Mouse (Mus musculus): ENCODE data around the gene Lrp10. TPM values are rescaled to one million over a fixed set of nuclear protein-coding genes. Genes with fewer than 3 reads are reported as not detected.

Lrp10 gene
- polyA plus RNA-seq, 1 experiment from 2014 or later, result 42.2 TPM

DNA sequence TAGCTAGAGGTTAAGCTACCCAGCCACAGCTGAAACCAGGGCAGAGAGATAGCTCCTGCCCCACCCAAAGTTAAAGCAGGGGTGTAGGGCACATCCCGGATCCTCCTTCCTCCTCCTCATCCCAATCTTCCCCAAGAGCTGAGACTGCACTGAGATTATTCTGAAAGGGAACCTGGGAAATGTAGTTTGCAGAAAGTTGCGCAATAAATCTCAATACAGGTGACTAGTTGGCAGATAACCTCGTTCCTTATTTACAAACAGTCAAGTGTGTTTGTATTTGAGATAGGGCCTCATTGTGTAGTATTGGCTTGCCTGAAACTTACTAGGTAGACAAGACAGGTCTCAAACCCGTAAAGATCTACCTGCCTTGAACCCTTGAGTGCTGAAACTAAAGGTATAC is 1.8 kb upstream of the Lrp10 start:
- Histone ChIP-seq H3K9ac (no peak overlapping the region), H3K27me3 (replicated peaks) (no peaks in the 10 kb centered on the region), H3K4me3 (no peak overlapping the region), H3K4me1 (peaks cover 18% of the 10 kb centered on the region), H3K9me3 (no peaks in the 10 kb centered on the region), H3K4me2 (no peak overlapping the region), H3K36me3 (peaks cover 17% of the 10 kb centered on the region), H3K27ac (replicated peaks) (no peak overlapping the region)
- 71% methylated on average over 4 of the region's 4 CpGs for WGBS
- no peak for ATAC-seq (ENCODE audit: extremely low read depth, insufficient number of reproducible peaks, low FRiP score, low TSS enrichment)

DNA sequence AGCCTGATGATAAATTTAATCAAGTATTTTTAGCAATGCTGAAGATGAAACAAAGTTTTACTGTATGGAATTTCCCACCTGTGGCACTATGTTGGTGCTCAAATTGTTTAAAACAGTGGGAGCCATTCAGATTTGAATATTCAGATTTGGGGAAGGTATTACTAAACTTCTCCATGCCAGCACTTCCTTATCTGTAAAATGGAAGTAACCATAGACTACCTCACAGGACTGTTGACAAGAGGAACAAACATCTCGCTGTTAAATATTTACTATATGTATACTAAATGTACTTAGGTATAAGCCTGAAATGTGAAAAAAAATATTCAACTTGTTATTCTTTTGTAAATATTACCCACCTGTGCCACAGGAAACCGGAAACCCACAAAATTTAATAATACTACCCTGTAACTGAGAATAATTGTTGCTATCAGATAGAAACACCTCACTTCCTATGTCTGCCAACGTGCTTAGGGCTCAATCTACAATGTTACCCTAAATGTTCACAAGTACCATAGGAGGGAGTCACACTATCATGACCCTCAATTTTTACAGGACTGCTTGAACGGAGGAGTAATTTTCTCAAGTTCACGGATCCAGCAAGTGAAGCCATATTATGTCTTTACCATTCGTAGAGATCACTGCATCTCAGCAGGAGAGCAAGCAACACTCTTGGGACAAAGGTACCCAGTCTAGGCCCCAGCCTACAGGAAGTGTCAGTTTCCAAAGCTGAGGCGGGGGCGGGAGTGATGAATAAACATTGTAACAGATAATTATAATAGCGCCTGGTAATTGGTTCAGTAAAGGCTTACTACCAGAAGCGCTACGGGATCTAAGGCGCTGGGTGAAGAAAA is 604 bp upstream of the Lrp10 start:
- no peak for ATAC-seq (ENCODE audit: extremely low read depth, insufficient number of reproducible peaks, low FRiP score, low TSS enrichment)

DNA sequence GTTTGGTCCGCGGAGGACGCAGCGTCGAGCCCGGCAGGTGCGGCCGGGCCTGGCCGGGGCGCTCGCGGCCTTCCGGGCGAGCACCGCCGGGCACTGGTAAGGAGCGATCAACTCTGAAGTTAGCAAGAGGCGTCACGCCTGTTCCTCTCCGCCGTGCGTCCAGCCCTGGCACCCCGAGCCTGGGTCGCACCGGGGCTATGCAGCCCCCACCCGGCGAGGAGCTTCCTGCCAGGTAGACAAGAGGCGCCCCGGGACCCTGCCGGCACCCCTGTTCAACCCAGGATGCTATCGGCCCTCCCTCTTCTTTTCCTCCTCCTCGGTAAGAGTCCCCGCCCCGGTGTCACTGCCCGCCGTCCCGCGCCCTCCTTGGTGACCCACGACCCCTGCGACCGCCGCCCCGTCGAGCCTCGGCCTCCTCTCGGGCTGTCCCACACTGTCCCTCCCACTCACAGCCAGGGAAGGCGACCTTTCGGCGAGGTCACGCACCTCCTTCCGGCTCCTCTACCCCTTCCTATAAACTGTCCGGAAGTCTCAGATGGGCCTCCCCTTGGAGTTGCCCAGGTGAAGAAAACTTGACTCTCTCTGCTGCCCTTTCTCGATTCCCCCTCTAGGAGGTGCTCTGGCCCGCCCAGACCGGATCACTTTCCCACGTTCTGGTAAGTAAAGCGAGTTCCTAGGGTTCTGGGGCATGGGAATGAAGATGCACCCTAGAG is 512 bp downstream of the Lrp10 start:
- Histone ChIP-seq H3K9me3 (no peaks in the 10 kb centered on the region), H3K36me3 (peaks cover 40% of the 10 kb centered on the region), H3K4me3 (peak overlapping the region; percentile 94), H3K4me2 (peak overlapping the region; percentile 77), H3K4me1 (peaks cover 18% of the 10 kb centered on the region), H3K27ac (replicated peaks) (peak overlapping the region; percentile 87), H3K9ac (peak overlapping the region; percentile 91), H3K27me3 (replicated peaks) (no peaks in the 10 kb centered on the region)
- WGBS, result under 1% methylated on average over 55 of the region's 57 CpGs
- peak; percentile 49 for ATAC-seq (ENCODE audit: extremely low read depth, insufficient number of reproducible peaks, low FRiP score, low TSS enrichment)

More for the DNA sequence above, 604 bp upstream of the Lrp10 start:
- peaks cover 18% of the 10 kb centered on the region for H3K4me1 ChIP-seq
- H3K4me3 ChIP-seq, result peak overlapping the region; percentile 94
- H3K4me2 ChIP-seq, result peak overlapping the region; percentile 77
- H3K9ac ChIP-seq, result peak overlapping the region; percentile 91
- WGBS, result 14% methylated on average over 12 of the region's 12 CpGs
- no peaks in the 10 kb centered on the region for H3K9me3 ChIP-seq
- H3K27me3 ChIP-seq (replicated peaks), result no peaks in the 10 kb centered on the region
- peaks cover 29% of the 10 kb centered on the region for H3K36me3 ChIP-seq
- H3K27ac ChIP-seq (replicated peaks), result peak overlapping the region; percentile 87

DNA sequence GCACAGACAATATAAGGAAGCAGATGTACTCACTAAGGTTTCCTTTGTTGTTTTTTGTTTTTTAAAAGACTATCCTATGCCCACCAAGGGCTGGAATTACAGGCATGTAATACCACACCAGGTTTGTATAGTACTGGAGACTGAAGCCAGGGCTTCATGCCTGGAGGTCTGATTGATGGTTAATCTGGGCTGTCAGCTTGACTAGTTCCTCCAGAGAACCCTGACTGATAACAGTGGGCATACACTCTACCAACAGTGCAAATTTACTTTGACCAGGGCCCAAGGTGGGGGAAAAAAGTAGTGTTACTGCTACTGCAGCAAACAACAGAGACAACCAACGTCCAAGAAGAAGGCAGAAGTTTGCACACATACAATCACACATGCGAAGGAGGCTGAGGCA is 7.5 kb downstream of the Lrp10 start:
- H3K27ac ChIP-seq (replicated peaks), result no peak overlapping the region
- H3K4me1 ChIP-seq, result peaks cover 23% of the 10 kb centered on the region
- no peaks in the 10 kb centered on the region for H3K9me3 ChIP-seq
- H3K4me2 ChIP-seq, result no peak overlapping the region
- no peak overlapping the region for H3K9ac ChIP-seq
- 81% methylated on average over 2 of the region's 2 CpGs for WGBS
- H3K27me3 ChIP-seq (replicated peaks), result peaks cover 4% of the 10 kb centered on the region
- peaks cover 54% of the 10 kb centered on the region for H3K36me3 ChIP-seq
- H3K4me3 ChIP-seq, result no peak overlapping the region
- no peak for ATAC-seq (ENCODE audit: extremely low read depth, insufficient number of reproducible peaks, low FRiP score, low TSS enrichment)

DNA sequence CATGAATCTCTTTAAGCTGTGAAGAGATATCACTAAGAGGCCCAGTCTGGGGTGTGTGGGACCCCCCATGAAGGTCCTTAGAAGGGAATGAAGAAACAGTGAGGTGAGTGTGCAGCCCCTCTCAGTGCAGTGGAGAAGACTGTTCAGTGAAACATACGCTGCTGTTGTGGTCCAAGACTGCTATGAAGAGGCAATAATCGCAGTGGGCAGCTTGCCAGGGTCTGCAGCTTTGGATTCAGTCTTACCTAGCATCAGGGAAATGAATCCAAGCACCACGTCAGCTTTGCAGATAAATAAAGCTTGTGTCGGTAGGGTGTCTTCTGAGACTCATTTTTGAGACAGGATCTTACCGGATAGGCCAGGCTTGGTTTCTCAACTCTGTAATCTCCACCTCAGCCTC is 8.7 kb downstream of the Lrp10 start:
- no peak overlapping the region for H3K9ac ChIP-seq
- H3K27me3 ChIP-seq (replicated peaks), result peaks cover 16% of the 10 kb centered on the region
- H3K4me2 ChIP-seq, result no peak overlapping the region
- H3K4me1 ChIP-seq, result peaks cover 29% of the 10 kb centered on the region
- H3K4me3 ChIP-seq, result no peak overlapping the region
- H3K27ac ChIP-seq (replicated peaks), result no peak overlapping the region
- no peak for ATAC-seq (ENCODE audit: extremely low read depth, insufficient number of reproducible peaks, low FRiP score, low TSS enrichment)
- peaks cover 43% of the 10 kb centered on the region for H3K36me3 ChIP-seq
- H3K9me3 ChIP-seq, result no peaks in the 10 kb centered on the region
- WGBS, result 65% methylated on average over 5 of the region's 5 CpGs

DNA sequence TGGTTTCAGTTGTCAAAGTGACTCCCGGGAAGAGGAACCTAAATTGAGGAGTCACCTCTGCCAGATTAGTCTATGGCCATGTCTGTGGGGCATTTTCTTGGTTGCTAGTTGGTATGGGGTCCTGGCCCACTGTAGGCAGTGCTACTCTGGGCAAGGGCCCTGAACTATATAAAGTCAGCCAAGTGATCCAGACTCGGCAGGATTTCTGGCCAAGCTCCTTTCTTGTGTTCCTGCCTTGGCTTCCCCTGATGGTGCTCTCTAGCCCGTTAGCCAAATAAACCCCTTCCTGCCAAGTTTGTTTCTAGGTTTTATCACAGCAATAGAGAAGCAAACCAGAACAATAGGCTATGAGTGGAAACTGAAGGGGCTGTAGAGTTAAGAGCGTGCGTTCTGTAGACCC is 10.8 kb downstream of the Lrp10 start:
- no peak for ATAC-seq (ENCODE audit: extremely low read depth, insufficient number of reproducible peaks, low FRiP score, low TSS enrichment)
- no peak overlapping the region for H3K4me3 ChIP-seq
- H3K9me3 ChIP-seq, result no peaks in the 10 kb centered on the region
- no peak overlapping the region for H3K4me2 ChIP-seq
- H3K27ac ChIP-seq (replicated peaks), result no peak overlapping the region
- H3K36me3 ChIP-seq, result peaks cover 23% of the 10 kb centered on the region
- H3K4me1 ChIP-seq, result peaks cover 35% of the 10 kb centered on the region
- no peak overlapping the region for H3K9ac ChIP-seq
- 72% methylated on average over 5 of the region's 5 CpGs for WGBS
- peaks cover 37% of the 10 kb centered on the region for H3K27me3 ChIP-seq (replicated peaks)

DNA sequence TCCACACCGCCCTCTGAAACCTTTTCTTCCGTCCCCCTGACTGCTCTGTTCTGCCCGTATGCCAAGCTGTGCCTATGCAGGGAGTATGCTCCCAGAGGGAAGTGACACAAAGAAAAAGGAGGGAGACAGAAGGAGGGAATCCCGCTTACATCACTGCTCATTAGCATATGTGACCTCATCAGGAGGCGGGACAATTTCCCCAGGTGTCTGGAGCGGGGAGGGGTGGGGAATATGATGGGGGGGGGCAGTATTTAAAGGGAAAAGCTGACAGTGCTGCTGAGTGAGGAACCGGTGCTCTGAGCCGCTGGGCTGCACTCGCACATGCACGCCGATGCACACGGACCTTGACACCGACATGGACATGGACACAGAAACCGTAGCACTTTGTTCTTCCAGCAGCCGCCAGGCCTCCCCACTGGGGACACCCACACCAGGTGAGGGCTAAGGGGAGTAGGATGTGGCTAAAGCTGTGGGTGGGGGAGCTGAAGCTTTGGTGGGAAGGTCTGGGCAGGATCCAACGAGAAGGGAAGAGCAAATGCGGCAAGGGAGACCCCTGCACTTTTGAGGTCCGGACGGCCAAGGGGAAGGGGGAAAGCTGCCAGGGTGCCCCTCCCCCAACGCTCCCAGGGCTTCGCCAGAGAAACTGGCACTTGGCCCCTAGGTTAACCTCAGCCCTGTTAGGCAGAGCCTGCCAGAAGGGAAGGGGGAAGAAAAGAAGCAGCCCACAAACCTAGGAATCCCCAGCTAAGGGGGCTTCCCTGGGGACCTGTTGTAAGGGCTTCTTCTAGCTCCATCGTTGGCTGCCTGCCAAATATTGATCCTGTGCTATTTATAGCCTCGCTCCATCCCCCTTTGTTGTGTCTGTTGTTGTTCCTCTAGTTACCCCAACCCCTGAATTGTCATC is 12.3 kb downstream of the Lrp10 start, which contains the start of gene Rem2:
Gene Rem2, plus strand, starts transcription at position 160 of the 904 bp plus-strand sequence.
- Histone ChIP-seq H3K4me2 (peak within 1 kb of the TSS; percentile 93), H3K9me3 (no peaks in the 10 kb centered on the region), H3K4me1 (peaks cover 32% of the 10 kb centered on the region), H3K27me3 (replicated peaks) (peaks cover 49% of the 10 kb centered on the region), H3K36me3 (peaks cover 9% of the 10 kb centered on the region), H3K9ac (peak within 1 kb of the TSS; percentile 82), H3K4me3 (peak within 1 kb of the TSS; percentile 55), H3K27ac (replicated peaks) (no peak within 1 kb of the TSS)
- under 1% methylated on average over 23 of the region's 23 CpGs for WGBS
- no peak for ATAC-seq (ENCODE audit: extremely low read depth, insufficient number of reproducible peaks, low FRiP score, low TSS enrichment)

DNA sequence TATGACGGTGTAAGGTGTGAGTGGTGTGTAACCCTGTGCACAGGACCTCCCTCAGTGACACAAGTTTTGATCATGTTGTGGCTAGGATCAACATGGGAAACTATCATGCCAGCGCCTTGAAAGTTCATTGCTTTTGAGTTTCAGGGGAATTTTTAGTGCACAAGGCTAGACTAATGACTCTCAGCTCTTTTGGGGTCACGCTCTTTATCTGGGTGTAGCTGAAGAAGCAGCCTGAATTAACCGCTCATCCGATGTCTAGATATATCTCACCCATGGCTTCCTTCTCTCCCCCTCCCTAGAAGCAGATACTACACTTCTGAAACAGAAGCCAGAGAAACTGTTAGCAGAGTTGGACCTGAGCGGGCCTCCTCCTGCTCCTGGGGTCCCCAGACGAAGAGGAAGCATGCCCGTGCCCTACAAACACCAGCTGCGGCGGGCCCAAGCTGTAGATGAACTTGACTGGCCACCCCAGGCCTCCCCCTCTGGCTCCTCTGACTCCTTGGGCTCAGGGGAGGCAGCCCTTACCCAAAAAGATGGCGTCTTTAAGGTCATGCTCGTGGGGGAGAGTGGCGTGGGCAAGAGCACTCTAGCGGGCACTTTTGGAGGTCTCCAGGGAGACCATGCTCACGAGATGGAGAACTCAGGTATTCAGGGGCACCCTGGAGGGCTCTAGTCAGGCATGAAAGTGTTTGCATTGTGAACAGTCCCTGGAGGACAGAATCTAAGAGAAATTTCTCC is 13.4 kb downstream of the Lrp10 start:
- peak overlapping the region; percentile 93; the same call in 1 of the 2 replicates for H3K4me2 ChIP-seq
- no peak for ATAC-seq (ENCODE audit: extremely low read depth, insufficient number of reproducible peaks, low FRiP score, low TSS enrichment)
- H3K27me3 ChIP-seq (replicated peaks), result peaks cover 53% of the 10 kb centered on the region
- H3K4me1 ChIP-seq, result peaks cover 32% of the 10 kb centered on the region
- H3K27ac ChIP-seq (replicated peaks), result no peak overlapping the region
- H3K9ac ChIP-seq, result no peak overlapping the region
- H3K36me3 ChIP-seq, result no peaks in the 10 kb centered on the region
- WGBS, result 72% methylated on average over 15 of the region's 15 CpGs
- H3K9me3 ChIP-seq, result no peaks in the 10 kb centered on the region
- H3K4me3 ChIP-seq, result no peak overlapping the region

DNA sequence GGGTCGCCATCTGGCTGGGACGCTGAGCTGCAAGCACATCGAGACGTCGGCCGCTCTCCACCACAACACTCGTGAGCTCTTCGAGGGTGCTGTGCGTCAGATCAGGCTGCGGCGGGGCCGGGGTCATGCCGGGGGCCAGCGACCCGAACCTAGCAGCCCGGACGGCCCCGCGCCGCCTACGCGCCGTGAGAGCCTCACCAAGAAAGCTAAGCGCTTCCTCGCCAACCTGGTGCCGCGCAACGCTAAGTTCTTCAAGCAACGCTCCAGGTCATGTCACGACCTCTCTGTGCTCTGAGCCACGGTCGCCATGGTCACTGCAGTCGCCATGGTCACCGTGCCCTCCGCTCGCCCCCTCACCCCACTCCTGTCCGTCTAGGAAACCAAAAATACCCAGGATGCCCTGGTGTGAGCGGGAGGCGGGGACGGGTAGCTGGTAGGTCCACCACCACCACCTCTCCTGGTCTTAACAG is 15.5 kb downstream of the Lrp10 start:
- ATAC-seq (ENCODE audit: extremely low read depth, insufficient number of reproducible peaks, low FRiP score, low TSS enrichment), result no peak
- no peaks in the 10 kb centered on the region for H3K9me3 ChIP-seq
- peak overlapping the region; percentile 85 for H3K4me2 ChIP-seq
- H3K4me1 ChIP-seq, result peaks cover 25% of the 10 kb centered on the region
- H3K4me3 ChIP-seq, result peak overlapping the region; percentile 58
- WGBS, result 2% methylated on average over 40 of the region's 40 CpGs
- peak overlapping the region; percentile 80 for H3K9ac ChIP-seq
- H3K36me3 ChIP-seq, result no peaks in the 10 kb centered on the region
- H3K27ac ChIP-seq (replicated peaks), result no peak overlapping the region
- H3K27me3 ChIP-seq (replicated peaks), result peaks cover 53% of the 10 kb centered on the region

DNA sequence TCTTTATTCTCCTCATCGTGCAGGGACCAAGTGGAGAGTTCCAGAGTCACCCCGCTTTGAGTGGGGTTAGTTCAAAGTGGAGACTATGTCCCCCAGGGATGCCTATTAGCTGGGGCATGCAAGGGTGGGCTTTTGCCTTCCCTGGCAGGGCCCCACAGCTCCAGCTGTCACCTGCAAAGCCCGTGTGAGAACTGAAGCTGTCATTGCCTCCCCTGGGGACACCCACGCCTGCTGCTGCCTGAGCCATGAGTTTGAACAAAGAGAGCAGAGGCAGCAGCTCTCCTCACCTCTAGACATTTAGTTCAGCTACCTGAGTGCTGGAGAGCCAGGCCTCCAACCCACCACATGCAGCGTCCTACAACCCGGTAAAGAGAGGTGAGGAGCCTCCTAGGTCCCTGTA is 16.7 kb downstream of the Lrp10 start:
- Histone ChIP-seq H3K4me1 (peaks cover 20% of the 10 kb centered on the region), H3K27me3 (replicated peaks) (peaks cover 53% of the 10 kb centered on the region), H3K36me3 (no peaks in the 10 kb centered on the region), H3K9ac (no peak overlapping the region), H3K9me3 (no peaks in the 10 kb centered on the region), H3K27ac (replicated peaks) (no peak overlapping the region), H3K4me2 (no peak overlapping the region), H3K4me3 (no peak overlapping the region)
- 58% methylated on average over 6 of the region's 6 CpGs for WGBS
- ATAC-seq (ENCODE audit: extremely low read depth, insufficient number of reproducible peaks, low FRiP score, low TSS enrichment), result no peak

Measured in heart, embryonic 13.5 days (tissue).